Mouse (Mus musculus): ENCODE measurements around the gene Brinp3. TPM values are rescaled to one million over a fixed set of nuclear protein-coding genes. Genes with fewer than 3 reads are reported as not detected.

Gene Brinp3
- 28.1 and 33.4 TPM in 2 replicates for polyA plus RNA-seq (2012; rRNA removed)

- Histone ChIP-seq H3K4me3 (ENCODE audit: insufficient read depth, low read length) (peak within 1 kb of the TSS; percentile 75), H3K4me1 (ENCODE audit: control insufficient read depth, insufficient read depth, low read length) (no peaks in the 10 kb centered on the region), H3K27ac (ENCODE audit: insufficient read depth, low read length) (peak within 1 kb of the TSS; percentile 75)
- TF ChIP-seq CTCF (IDR thresholded peaks at IDR 0.05; ENCODE audit: extremely low read depth, insufficient read depth, low read length) (no peak), POLR2A (IDR thresholded peaks at IDR 0.05; ENCODE audit: extremely low read depth, insufficient read depth, low read length) (peak; percentile 45; the same call in 1 of the 2 replicates)
These were observed at the start of gene Brinp3 for GRCm38 (mm10) chr1:146494681-146495331. Brinp3 (plus strand) TSS chr1:146494760.

GRCm38 (mm10) chr1:146494221-146494620 is 339 bp upstream of the Brinp3 start:
- Histone ChIP-seq H3K4me1 (ENCODE audit: control insufficient read depth, insufficient read depth, low read length) (no peaks in the 10 kb centered on the region), H3K4me3 (ENCODE audit: insufficient read depth, low read length) (peak overlapping the region; percentile 75), H3K27ac (ENCODE audit: insufficient read depth, low read length) (peak overlapping the region; percentile 75)
- TF ChIP-seq CTCF (IDR thresholded peaks at IDR 0.05; ENCODE audit: extremely low read depth, insufficient read depth, low read length) (no peak), POLR2A (IDR thresholded peaks at IDR 0.05; ENCODE audit: extremely low read depth, insufficient read depth, low read length) (no peak)

- TF ChIP-seq POLR2A (IDR thresholded peaks at IDR 0.05; ENCODE audit: extremely low read depth, insufficient read depth, low read length) (no peak), CTCF (IDR thresholded peaks at IDR 0.05; ENCODE audit: extremely low read depth, insufficient read depth, low read length) (no peak)
- peak overlapping the region; percentile 75 for H3K27ac ChIP-seq (ENCODE audit: insufficient read depth, low read length)
- peak overlapping the region; percentile 75 for H3K4me3 ChIP-seq (ENCODE audit: insufficient read depth, low read length)
- no peaks in the 10 kb centered on the region for H3K4me1 ChIP-seq (ENCODE audit: control insufficient read depth, insufficient read depth, low read length)
These were observed 826 bp downstream of the Brinp3 start for GRCm38 (mm10) chr1:146495386-146495785.

GRCm38 (mm10) chr1:146497381-146498081 is 3.0 kb downstream of the Brinp3 start:
- TF ChIP-seq CTCF (IDR thresholded peaks at IDR 0.05; ENCODE audit: extremely low read depth, insufficient read depth, low read length) (no peak), POLR2A (IDR thresholded peaks at IDR 0.05; ENCODE audit: extremely low read depth, insufficient read depth, low read length) (peak; percentile 35; the same call in 1 of the 2 replicates)
- peak overlapping the region; percentile 75 for H3K4me3 ChIP-seq (ENCODE audit: insufficient read depth, low read length)
- H3K27ac ChIP-seq (ENCODE audit: insufficient read depth, low read length) = peak overlapping the region; percentile 87
- no peaks in the 10 kb centered on the region for H3K4me1 ChIP-seq (ENCODE audit: control insufficient read depth, insufficient read depth, low read length)

GRCm38 (mm10) chr1:146498085-146498779 is 3.7 kb downstream of the Brinp3 start:
- peak overlapping the region; percentile 75 for H3K4me3 ChIP-seq (ENCODE audit: insufficient read depth, low read length)
- H3K27ac ChIP-seq (ENCODE audit: insufficient read depth, low read length) = peak overlapping the region; percentile 95
- TF ChIP-seq CTCF (IDR thresholded peaks at IDR 0.05; ENCODE audit: extremely low read depth, insufficient read depth, low read length) (no peak), POLR2A (IDR thresholded peaks at IDR 0.05; ENCODE audit: extremely low read depth, insufficient read depth, low read length) (no peak)
- no peaks in the 10 kb centered on the region for H3K4me1 ChIP-seq (ENCODE audit: control insufficient read depth, insufficient read depth, low read length)

- no peaks in the 10 kb centered on the region for H3K4me1 ChIP-seq (ENCODE audit: control insufficient read depth, insufficient read depth, low read length)
- H3K4me3 ChIP-seq (ENCODE audit: insufficient read depth, low read length) = peak overlapping the region; percentile 75
- TF ChIP-seq CTCF (IDR thresholded peaks at IDR 0.05; ENCODE audit: extremely low read depth, insufficient read depth, low read length) = no peak
- TF ChIP-seq POLR2A (IDR thresholded peaks at IDR 0.05; ENCODE audit: extremely low read depth, insufficient read depth, low read length) = no peak
- peak overlapping the region; percentile 95 for H3K27ac ChIP-seq (ENCODE audit: insufficient read depth, low read length)
These were observed 4.2 kb downstream of the Brinp3 start for GRCm38 (mm10) chr1:146498780-146499114.

GRCm38 (mm10) chr1:146515377-146515776 is 20.8 kb downstream of the Brinp3 start:
- no peak overlapping the region for H3K27ac ChIP-seq (ENCODE audit: insufficient read depth, low read length)
- no peak for TF ChIP-seq POLR2A (IDR thresholded peaks at IDR 0.05; ENCODE audit: extremely low read depth, insufficient read depth, low read length)
- TF ChIP-seq CTCF (IDR thresholded peaks at IDR 0.05; ENCODE audit: extremely low read depth, insufficient read depth, low read length) = no peak
- H3K4me3 ChIP-seq (ENCODE audit: insufficient read depth, low read length) = no peak overlapping the region
- H3K4me1 ChIP-seq (ENCODE audit: control insufficient read depth, insufficient read depth, low read length) = no peaks in the 10 kb centered on the region

- Histone ChIP-seq H3K27ac (ENCODE audit: insufficient read depth, low read length) (no peak overlapping the region), H3K4me3 (ENCODE audit: insufficient read depth, low read length) (no peak overlapping the region), H3K4me1 (ENCODE audit: control insufficient read depth, insufficient read depth, low read length) (no peaks in the 10 kb centered on the region)
- TF ChIP-seq CTCF (IDR thresholded peaks at IDR 0.05; ENCODE audit: extremely low read depth, insufficient read depth, low read length) (no peak), POLR2A (IDR thresholded peaks at IDR 0.05; ENCODE audit: extremely low read depth, insufficient read depth, low read length) (no peak)
These were observed 29.4 kb downstream of the Brinp3 start for GRCm38 (mm10) chr1:146523727-146524573.

GRCm38 (mm10) chr1:146528572-146528971 is 34.0 kb downstream of the Brinp3 start:
- Histone ChIP-seq H3K4me3 (ENCODE audit: insufficient read depth, low read length) (no peak overlapping the region), H3K4me1 (ENCODE audit: control insufficient read depth, insufficient read depth, low read length) (no peaks in the 10 kb centered on the region), H3K27ac (ENCODE audit: insufficient read depth, low read length) (no peak overlapping the region)
- TF ChIP-seq POLR2A (IDR thresholded peaks at IDR 0.05; ENCODE audit: extremely low read depth, insufficient read depth, low read length) = no peak

Data from cortical plate, adult 2 months (tissue).